Mouse (Mus musculus): ENCODE measurements around the gene Pam16. TPM values are rescaled to one million over a fixed set of nuclear protein-coding genes. Genes with fewer than 3 reads are reported as not detected.
"Not testable (repeated sequence)": the region's sequence is repeated elsewhere in the genome, so short reads cannot be mapped to it uniquely, and the experiment has no call there.

The Pam16 gene
- total RNA-seq, 2 experiments from 2014 or later: 79.3 to 82.7 TPM

GRCm38 (mm10) chr16:4592909-4593875, 31.6 kb downstream of the Pam16 start:
- peak; percentile 55 for DNase-seq

DNA sequence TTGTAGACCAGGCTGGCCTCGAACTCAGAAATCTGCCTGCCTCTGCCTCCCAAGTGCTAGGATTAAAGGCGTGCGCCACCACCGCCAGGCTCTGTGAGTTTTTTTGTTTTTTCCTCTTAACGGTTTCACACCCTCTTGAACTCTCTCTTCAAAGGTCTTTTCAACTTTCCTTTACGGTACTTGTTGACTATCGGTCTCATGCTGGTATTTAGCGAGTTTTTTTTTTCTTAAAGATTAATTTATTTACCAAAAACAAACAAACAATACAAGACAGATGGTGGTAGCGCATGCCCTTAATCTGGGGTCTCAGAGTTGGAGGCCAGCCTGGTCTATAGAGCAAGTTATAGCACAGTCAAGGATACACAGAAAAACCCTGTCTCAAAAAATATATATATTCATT, 34.6 kb downstream of the Pam16 start:
- DNase-seq: no peak

- DNase-seq: no peak
Measured at GRCm38 (mm10) chr16:4587516-4588210, 37.1 kb downstream of the Pam16 start.

GRCm38 (mm10) chr16:4586531-4587123, 38.2 kb downstream of the Pam16 start:
- DNase-seq: peak; percentile 98

GRCm38 (mm10) chr16:4585642-4586530, 38.9 kb downstream of the Pam16 start:
- DNase-seq: no peak

DNA sequence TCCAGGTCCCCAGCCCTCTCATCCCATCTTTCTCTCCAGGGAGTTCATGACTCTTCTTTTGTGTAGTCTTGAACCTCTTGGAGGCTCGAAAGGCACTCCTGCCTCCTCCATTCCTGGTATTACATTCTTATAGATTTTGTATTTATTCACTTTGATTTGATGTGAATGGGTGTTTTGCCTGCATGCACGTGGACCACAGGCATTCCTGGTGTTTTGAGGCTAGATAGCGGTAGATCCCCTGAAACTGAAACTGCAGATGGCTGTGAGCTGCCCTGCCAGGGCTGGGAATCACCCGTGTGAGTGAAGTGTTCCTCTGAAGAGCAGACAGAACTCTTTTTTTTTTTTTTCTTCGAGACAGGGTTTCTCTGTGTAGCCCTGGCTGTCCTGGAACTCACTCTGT, 40.4 kb downstream of the Pam16 start:
- no peak for DNase-seq

DNA sequence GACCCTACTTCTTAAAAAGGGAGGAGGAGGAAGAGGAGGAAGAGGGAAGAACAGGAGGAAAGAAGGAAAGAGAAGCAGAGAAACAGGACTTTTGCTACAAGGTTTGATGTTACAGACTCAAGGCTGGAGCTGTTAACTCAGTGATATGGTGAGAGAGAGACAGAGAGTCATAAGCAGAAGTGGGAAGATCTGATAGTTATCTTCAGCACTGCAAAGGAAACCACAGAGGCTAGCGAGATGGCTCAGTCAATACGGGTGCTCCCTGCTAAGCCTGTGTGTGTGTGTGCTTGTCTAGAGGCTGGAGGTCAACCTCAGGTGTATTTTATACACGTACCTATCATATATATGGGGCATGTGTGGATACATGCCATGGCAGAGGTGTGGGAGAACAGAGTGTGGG, 41.0 kb downstream of the Pam16 start:
- no peak for DNase-seq

- not testable (repeated sequence) for DNase-seq
Measured at GRCm38 (mm10) chr16:4581179-4581578, 43.6 kb downstream of the Pam16 start.

- no peak for DNase-seq
Measured at GRCm38 (mm10) chr16:4578630-4579029, 46.2 kb downstream of the Pam16 start.

DNA sequence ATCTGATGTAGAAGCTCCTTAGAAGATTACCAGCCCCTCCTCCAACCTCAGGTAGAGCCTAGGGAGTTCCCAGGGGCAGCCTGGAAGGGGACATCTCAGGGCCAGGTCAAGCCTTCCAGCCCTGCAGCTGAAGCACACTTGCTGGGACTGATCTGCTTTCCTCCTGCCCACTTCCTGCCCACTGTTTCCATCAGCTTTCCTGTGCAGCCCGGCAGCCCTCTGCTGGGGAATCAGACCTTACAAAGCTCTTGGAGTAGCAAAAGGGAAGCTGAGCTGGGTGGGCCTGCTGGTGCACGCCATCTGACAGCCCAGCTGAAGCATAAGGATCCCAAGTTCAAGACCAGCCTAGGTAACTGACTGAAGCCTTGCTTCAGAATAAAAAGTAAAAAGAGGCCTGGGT, 47.9 kb downstream of the Pam16 start:
- no peak for DNase-seq

- no peak for DNase-seq
Measured at GRCm38 (mm10) chr16:4576038-4576437, 48.8 kb downstream of the Pam16 start.

- no peak for DNase-seq
Measured at GRCm38 (mm10) chr16:4570737-4571136, 54.1 kb downstream of the Pam16 start.

- DNase-seq: peak; percentile 92
Measured at GRCm38 (mm10) chr16:4567912-4568311, 56.9 kb downstream of the Pam16 start.

Other genes with a start within 250 kb of the Pam16 start
- gene Adcy9, start 204.5 kb downstream of the Pam16 start, total RNA-seq (2021): 10 to 100 TPM; 22.3 to 22.6 TPM
- 1,000 to 10,000 TPM; 1,275 to 1,445 TPM for gene Srl, start 83.2 kb downstream of the Pam16 start, total RNA-seq (2021)
- gene Tfap4, start 65.1 kb downstream of the Pam16 start, total RNA-seq (2021): 1 to 10 TPM; 6.6 to 6.9 TPM
- gene Glis2, start 30.3 kb downstream of the Pam16 start, total RNA-seq (2021): 10 to 100 TPM; 22.2 to 32.3 TPM
- gene Vasn, start 15.0 kb upstream of the Pam16 start, total RNA-seq (2021): 10 to 100 TPM in 1 of 2 experiments, 1 to 10 TPM in 1; 9.7 to 13.0 TPM
- gene Dnaja3, start 15.0 kb upstream of the Pam16 start, total RNA-seq (2021): 10 to 100 TPM; 71.4 to 87.2 TPM
- gene Coro7, start 54.8 kb upstream of the Pam16 start, total RNA-seq (2021): 10 to 100 TPM; 16.3 to 23.3 TPM
- 1 to 10 TPM; 6.8 to 7.1 TPM for gene Nmral1, start 94.4 kb upstream of the Pam16 start, total RNA-seq (2021)
- gene Hmox2, start 101.4 kb upstream of the Pam16 start, total RNA-seq (2021): 10 to 100 TPM; 45.1 to 51.1 TPM
- 10 to 100 TPM; 82.1 to 91.9 TPM for gene Cdip1, start 165.3 kb upstream of the Pam16 start, total RNA-seq (2021)
- not detected for gene 4930562C15Rik, start 210.4 kb upstream of the Pam16 start, total RNA-seq (2021)

All from gastrocnemius, postnatal 10 days (tissue).